Mouse (Mus musculus) brain, embryonic 14.5 days (tissue): ENCODE measurements at regions not wholly inside any gene's neighbourhood (a gene's known extent, or its start where the extent isn't known, plus 50 kb on each side); places are given as distances from the start of the nearest gene placed in this dataset.

ENCODE experiments used
- DNase-seq: peaks from one replicate; pipeline ENCODE4 v3.0.0-alpha.2; 2011; ENCODE audit warnings: low read depth
- CTCF ChIP-seq: fragments of 200-500 bp; IDR thresholded peaks from 2 replicates; pipeline ENCODE4 v1.5.1; 2012; ENCODE audit warnings: inconsistent platforms, mild to moderate bottlenecking, moderate library complexity, borderline replicate concordance; ENCODE audit not compliant: insufficient read depth, insufficient read length; ENCODE audit errors: extremely low read depth
- POLR2A ChIP-seq: fragments of 200-500 bp; IDR thresholded peaks from 2 replicates; pipeline ENCODE4 v1.6.1; 2012; ENCODE audit warnings: mild to moderate bottlenecking, inconsistent platforms, borderline replicate concordance; ENCODE audit not compliant: poor library complexity, insufficient read depth, insufficient read length, severe bottlenecking; ENCODE audit errors: extremely low read depth

DNA sequence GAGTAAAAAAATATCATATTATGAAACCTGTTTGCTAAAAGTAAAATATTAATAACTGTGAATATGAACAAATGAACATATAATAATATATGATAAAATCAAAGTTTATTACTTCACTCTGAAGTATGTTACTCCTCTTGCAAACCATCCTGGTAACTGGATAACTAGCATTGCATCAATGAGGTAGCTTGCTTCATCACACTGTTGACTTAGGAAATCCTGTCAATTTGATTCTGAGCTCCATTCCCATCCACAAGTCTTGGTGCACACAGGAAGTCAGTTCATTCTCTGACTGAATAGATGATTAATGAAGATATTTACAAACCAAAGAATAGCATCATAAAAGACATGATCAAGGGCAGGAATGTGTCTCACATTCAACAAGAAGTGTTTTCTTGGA lies 286.9 kb upstream of the Gprin3 start:
- DNase-seq: no peak
- no peak for TF ChIP-seq POLR2A
- no peak for TF ChIP-seq CTCF

DNA sequence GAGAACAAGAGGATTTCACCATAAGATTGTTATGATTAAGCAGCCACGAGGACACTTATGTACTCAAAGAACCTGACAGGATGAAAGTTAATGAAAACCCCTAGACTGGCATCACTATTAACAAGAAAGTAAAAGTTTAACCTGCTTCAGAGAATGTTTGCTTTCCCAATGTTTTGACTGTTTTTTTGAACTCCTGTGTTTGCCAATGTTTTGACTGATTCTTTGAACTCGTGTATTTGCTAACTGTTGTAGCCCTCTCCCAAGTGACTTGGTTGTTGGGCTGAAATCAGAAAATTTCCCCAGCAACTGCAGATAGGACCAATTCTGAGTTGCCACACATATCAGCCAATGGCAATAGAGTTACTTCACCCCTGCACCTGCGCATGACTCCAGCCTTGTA lies 258.9 kb upstream of the Gprin3 start:
- DNase-seq: no peak
- TF ChIP-seq CTCF (no peak), POLR2A (no peak)

DNA sequence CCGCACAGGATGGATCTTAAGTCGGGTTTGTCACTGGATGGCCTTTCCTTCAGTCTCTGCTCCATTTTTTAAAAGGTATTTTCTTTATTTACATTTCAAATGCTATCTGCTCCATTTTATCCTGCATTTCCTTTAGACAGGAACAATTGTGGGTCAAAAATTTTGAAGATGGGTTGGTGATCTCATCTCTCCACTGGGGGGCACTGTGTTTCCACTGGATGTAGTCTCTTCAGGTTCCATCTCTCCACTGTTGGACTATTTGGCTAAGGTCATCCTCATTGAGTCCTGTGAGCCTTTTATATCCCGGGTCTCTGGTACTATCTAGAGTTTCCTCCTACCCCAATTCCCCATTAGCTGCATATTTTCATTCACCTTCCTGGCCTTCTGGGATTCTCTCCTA lies 241.3 kb upstream of the Gprin3 start:
- TF ChIP-seq CTCF: no peak
- no peak for TF ChIP-seq POLR2A
- DNase-seq: peak; percentile 0
